Mouse (Mus musculus) embryo, embryonic 9.5 days (tissue): ENCODE data around the gene Pole3.

Source experiments
- DNase-seq: peaks from one replicate; pipeline ENCODE4 v3.0.0-alpha.2; 2017; ENCODE audit errors: extremely low spot score

Pole3 gene

GRCm38 (mm10) chr4:62518416-62519121 lies 6.3 kb downstream of the Pole3 start:
- no peak for DNase-seq

- DNase-seq = no peak
These were observed 7.1 kb downstream of the Pole3 start for GRCm38 (mm10) chr4:62517538-62518415.

GRCm38 (mm10) chr4:62517046-62517445 lies 7.8 kb downstream of the Pole3 start:
- DNase-seq = no peak

GRCm38 (mm10) chr4:62516579-62516978 lies 8.3 kb downstream of the Pole3 start:
- no peak for DNase-seq

GRCm38 (mm10) chr4:62516079-62516478 lies 8.8 kb downstream of the Pole3 start:
- DNase-seq = no peak

- no peak for DNase-seq
These were observed 9.4 kb downstream of the Pole3 start for GRCm38 (mm10) chr4:62515490-62515889.

- no peak for DNase-seq
These were observed 9.9 kb downstream of the Pole3 start for GRCm38 (mm10) chr4:62514995-62515394.

GRCm38 (mm10) chr4:62513998-62514506 lies 10.8 kb downstream of the Pole3 start:
- no peak for DNase-seq

GRCm38 (mm10) chr4:62509946-62510345 lies 14.9 kb downstream of the Pole3 start:
- DNase-seq = no peak

GRCm38 (mm10) chr4:62508839-62509238 lies 16.0 kb downstream of the Pole3 start:
- DNase-seq = no peak

- DNase-seq = no peak
These were observed 18.1 kb downstream of the Pole3 start for GRCm38 (mm10) chr4:62506798-62507197.

- DNase-seq = no peak
These were observed 18.9 kb downstream of the Pole3 start for GRCm38 (mm10) chr4:62505991-62506390.

- DNase-seq = no peak
These were observed 21.4 kb downstream of the Pole3 start, which contains the start of gene Hdhd3 for GRCm38 (mm10) chr4:62503374-62503970. Gene Hdhd3, minus strand, starts transcription at chr4:62503467.

- no peak for DNase-seq
These were observed 21.9 kb downstream of the Pole3 start for GRCm38 (mm10) chr4:62502969-62503368.

- DNase-seq = peak; percentile 94
These were observed 22.7 kb downstream of the Pole3 start for GRCm38 (mm10) chr4:62501964-62502732.

- DNase-seq = no peak
These were observed 23.3 kb downstream of the Pole3 start for GRCm38 (mm10) chr4:62501534-62501933.

- DNase-seq = no peak
These were observed 24.1 kb downstream of the Pole3 start for GRCm38 (mm10) chr4:62500799-62501198.

- DNase-seq = no peak
These were observed 28.1 kb downstream of the Pole3 start for GRCm38 (mm10) chr4:62496815-62497214.

- no peak for DNase-seq
These were observed 28.9 kb downstream of the Pole3 start for GRCm38 (mm10) chr4:62495946-62496345.

GRCm38 (mm10) chr4:62494230-62494629 lies 30.6 kb downstream of the Pole3 start:
- DNase-seq = no peak

- DNase-seq = no peak
These were observed 32.2 kb downstream of the Pole3 start for GRCm38 (mm10) chr4:62492682-62493081.
